Mouse (Mus musculus) layer of hippocampus, adult 8-10 months (tissue): ENCODE data around the gene Pknox1. TPM values are rescaled to one million over a fixed set of nuclear protein-coding genes. Genes with fewer than 3 reads are reported as not detected.

Source experiments
- DNase-seq, 2 experiments: peaks; one replicate each; pipeline ENCODE4 v3.0.0; 2022; ENCODE audit warnings: low spot score in 2 of 2
- microRNA-seq, 2 experiments: library from miRNA; unstranded; fragments of <30 nt; microRNA quantifications; one replicate each; pipeline ENCODE4 v1.2.0; 2022
- total RNA-seq, 4 experiments: library from RNA; stranded (reverse); gene quantifications; 2 replicates each; pipeline ENCODE4 v1.2.4; 2022

Pknox1 gene
- total RNA-seq, 4 experiments from 2014 or later: 12.9 to 17.5 (median 15.9) TPM

GRCm38 (mm10) chr17:31642913-31643312 lies 78.4 kb downstream of the Pknox1 start:
- DNase-seq: no peak

GRCm38 (mm10) chr17:31646199-31647002 lies 81.9 kb downstream of the Pknox1 start:
- DNase-seq: no peak

- DNase-seq: no peak
These were observed 87.6 kb downstream of the Pknox1 start for GRCm38 (mm10) chr17:31652152-31652551.

- no peak for DNase-seq
These were observed 88.7 kb downstream of the Pknox1 start for GRCm38 (mm10) chr17:31653277-31653676.

- no peak for DNase-seq
These were observed 90.8 kb downstream of the Pknox1 start for GRCm38 (mm10) chr17:31655366-31655765.

GRCm38 (mm10) chr17:31656682-31657081 lies 92.1 kb downstream of the Pknox1 start:
- DNase-seq: no peak

Small RNA genes within 50 kb of the gene (microRNA-seq; reads per million reads assigned to microRNA genes)
- 0 to 0.64 reads per million in 2 experiments for gene Gm24970

Other genes starting within 250 kb of the Pknox1 start
- gene Pde9a, start 178.5 kb upstream of the Pknox1 start, total RNA-seq: 10 to 100 TPM; 22.5 to 35.1 (median 28.4) TPM
- gene Wdr4, start 44.8 kb upstream of the Pknox1 start, total RNA-seq: 10 to 100 TPM; 20.3 to 32.1 (median 23.7) TPM
- gene Ndufv3, start 44.6 kb upstream of the Pknox1 start, total RNA-seq: 100 to 1,000 TPM; 239 to 270 (median 244) TPM
- 10 to 100 TPM; 39.6 to 74.8 (median 49.2) TPM for gene Cbs, start 72.5 kb downstream of the Pknox1 start, total RNA-seq
- 100 to 1,000 TPM; 115 to 134 (median 125) TPM for gene U2af1, start 94.2 kb downstream of the Pknox1 start, total RNA-seq
- under 1 TPM in 1 of 4 experiments, not detected in 3; 0.52 TPM for gene Cryaa, start 113.1 kb downstream of the Pknox1 start, total RNA-seq